Mouse (Mus musculus): ENCODE data around the gene Timm50. TPM values are rescaled to one million over a fixed set of nuclear protein-coding genes. Genes with fewer than 3 reads are reported as not detected.

Gene Timm50
- total and polyA plus RNA-seq, 3 experiments, result 86.3 to 145 (median 126) TPM

DNA sequence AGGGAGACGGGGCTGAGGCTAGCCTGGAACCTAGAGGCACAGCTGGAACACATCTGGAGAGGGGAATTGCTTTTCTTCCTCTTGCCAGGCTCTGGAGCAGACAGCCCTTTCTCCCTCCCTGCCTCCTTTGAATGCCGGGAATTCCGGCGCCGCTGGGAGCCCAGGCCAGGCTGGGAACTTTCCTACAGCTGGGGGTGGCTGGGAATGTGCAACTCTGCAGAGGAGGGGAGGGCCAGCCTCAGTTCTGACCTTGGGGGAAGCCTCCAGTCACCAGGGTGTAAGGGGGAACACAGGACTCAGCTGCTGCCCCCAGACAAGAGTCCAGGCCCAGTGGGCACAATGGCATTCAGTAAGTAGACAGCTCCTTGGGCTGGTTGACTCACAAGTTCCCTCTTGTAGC, 45.1 kb upstream of the Timm50 start:
- H3K4me2 ChIP-seq (ENCODE audit: insufficient read depth, low read depth, poor library complexity, severe bottlenecking), result no peak overlapping the region

DNA sequence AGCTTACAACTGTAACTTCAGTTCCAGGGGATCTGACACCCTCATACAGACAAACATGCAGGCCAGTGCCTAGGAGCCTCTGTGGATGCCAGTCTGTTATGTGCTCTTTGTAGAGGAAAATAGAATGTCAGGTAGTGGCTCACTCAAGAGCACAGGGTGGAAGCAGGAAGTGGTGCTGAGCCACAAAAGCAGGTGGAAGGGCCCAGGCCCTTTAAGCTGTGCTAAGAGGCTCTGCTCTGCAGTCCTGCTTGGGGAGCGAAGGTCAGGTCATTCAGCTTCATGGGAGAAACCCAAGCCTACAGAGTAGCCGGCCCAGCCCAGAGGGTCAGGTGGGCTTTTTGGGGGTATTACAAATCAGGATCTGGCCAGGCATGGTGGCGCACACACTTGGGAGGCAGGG, 43.3 kb upstream of the Timm50 start:
- no peaks in the 10 kb centered on the region for H3K27me3 ChIP-seq (replicated peaks)
- no peak overlapping the region for H3K4me2 ChIP-seq (ENCODE audit: insufficient read depth, low read depth, poor library complexity, severe bottlenecking)
- no peak overlapping the region for H3K9ac ChIP-seq (ENCODE audit: insufficient read depth, low read depth)
- no peaks in the 10 kb centered on the region for H3K9me3 ChIP-seq (replicated peaks; ENCODE audit: low read length)
- no peak overlapping the region for H3K27ac ChIP-seq (ENCODE audit: insufficient read depth, low read depth)
- DNase-seq (ENCODE audit: extremely low read depth), result no peak
- peaks cover 17% of the 10 kb centered on the region for H3K79me2 ChIP-seq (replicated peaks; ENCODE audit: control insufficient read depth, extremely low read depth, insufficient read depth, poor library complexity, severe bottlenecking)
- no peak overlapping the region for H3K4me3 ChIP-seq (replicated peaks in 1 of 3; ENCODE audit: low read depth in 2 of 3, low read length in 2 of 3, poor library complexity in 1 of 3)
- in situ Hi-C loops (cut with MboI; ENCODE audit: low pct_ligation_motif_present, low pct_unique_long_range_greater_than_20kb, low sequenced_read_pairs) (no loop called here), dilution Hi-C loops (cut with MboI; ENCODE audit: extremely low pct_ligation_motif_present, extremely low pct_unique_long_range_greater_than_20kb, low sequenced_read_pairs) (no loop called here)
- TF ChIP-seq NELFE (IDR thresholded peaks at IDR 0.05; ENCODE audit: low read depth, low read length), result no peak
- TF ChIP-seq MAZ (IDR thresholded peaks at IDR 0.05; ENCODE audit: low read depth, low read length), result no peak
- peak; percentile 22; the same call in 1 of the 2 replicates for TF ChIP-seq POLR2A (IDR thresholded peaks at IDR 0.05; ENCODE audit: low read depth, low read length)
- no peak for TF ChIP-seq MAX (IDR thresholded peaks at IDR 0.05; ENCODE audit: low read length)
- peaks cover 36 to 52% of the 10 kb centered on the region in 2 experiments for H3K36me3 ChIP-seq (replicated peaks in 1 of 2; ENCODE audit: control insufficient read depth in 1 of 2, insufficient read depth in 1 of 2, low read length in 1 of 2)
- peaks cover 8 to 28% of the 10 kb centered on the region in 2 experiments for H3K4me1 ChIP-seq (ENCODE audit: control insufficient read depth in 1 of 2, insufficient read depth in 2 of 2)

More for the DNA sequence above, 45.1 kb upstream of the Timm50 start:
- H3K9me3 ChIP-seq (replicated peaks; ENCODE audit: low read length), result no peaks in the 10 kb centered on the region
- no peak for TF ChIP-seq HCFC1 (IDR thresholded peaks at IDR 0.05; ENCODE audit: low read depth, low read length)
- TF ChIP-seq MXI1 (IDR thresholded peaks at IDR 0.05; ENCODE audit: low read depth, low read length), result no peak
- TF ChIP-seq POLR2A (IDR thresholded peaks at IDR 0.05; ENCODE audit: low read depth, low read length), result no peak
- TF ChIP-seq MEF2A (IDR thresholded peaks at IDR 0.05; ENCODE audit: borderline replicate concordance, low read depth, low read length), result no peak
- TF ChIP-seq POLR2AphosphoS2 (IDR thresholded peaks at IDR 0.05; ENCODE audit: low read depth, low read length), result no peak
- TF ChIP-seq KAT2A (IDR thresholded peaks at IDR 0.05; ENCODE audit: insufficient replicate concordance, low read length), result no peak
- no peaks in the 10 kb centered on the region for H3K27me3 ChIP-seq (replicated peaks)
- no peak overlapping the region for H3K9ac ChIP-seq (ENCODE audit: insufficient read depth, low read depth)
- H3K4me3 ChIP-seq (replicated peaks in 1 of 3; ENCODE audit: low read depth in 2 of 3, low read length in 2 of 3, poor library complexity in 1 of 3), result no peak overlapping the region
- H3K27ac ChIP-seq (ENCODE audit: insufficient read depth, low read depth), result no peak overlapping the region
- H3K36me3 ChIP-seq (replicated peaks in 1 of 2; ENCODE audit: control insufficient read depth in 1 of 2, insufficient read depth in 1 of 2, low read length in 1 of 2), result peaks cover 36 to 61% of the 10 kb centered on the region in 2 experiments
- peaks cover 3 to 24% of the 10 kb centered on the region in 2 experiments; a peak in 3 of 4 replicates for H3K4me1 ChIP-seq (ENCODE audit: control insufficient read depth in 1 of 2, insufficient read depth in 2 of 2)
- in situ Hi-C loops (cut with MboI; ENCODE audit: low pct_ligation_motif_present, low pct_unique_long_range_greater_than_20kb, low sequenced_read_pairs) (no loop called here), dilution Hi-C loops (cut with MboI; ENCODE audit: extremely low pct_ligation_motif_present, extremely low pct_unique_long_range_greater_than_20kb, low sequenced_read_pairs) (no loop called here)
- DNase-seq (ENCODE audit: extremely low read depth), result no peak
- H3K79me2 ChIP-seq (replicated peaks; ENCODE audit: control insufficient read depth, extremely low read depth, insufficient read depth, poor library complexity, severe bottlenecking), result peaks cover 3% of the 10 kb centered on the region

DNA sequence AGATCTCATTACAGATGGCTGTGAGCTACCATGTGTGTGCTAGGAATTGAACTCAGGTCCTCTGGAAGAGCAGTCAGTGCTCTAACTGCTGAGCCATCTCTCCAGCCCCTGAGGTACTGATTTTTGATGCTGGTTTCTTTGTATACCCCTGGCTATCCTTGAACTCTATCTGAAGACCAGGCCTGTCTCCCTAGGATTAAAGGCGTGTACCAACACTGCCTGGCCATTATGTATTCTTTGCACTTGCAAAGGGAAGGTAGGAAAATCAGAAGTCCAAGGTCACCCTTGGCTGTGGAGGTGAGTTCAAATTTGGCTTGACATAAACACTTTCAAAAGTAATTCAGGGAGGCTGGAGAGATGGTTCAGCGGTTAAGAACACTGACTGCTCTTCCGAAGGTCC, 42.7 kb upstream of the Timm50 start:
- DNase-seq (ENCODE audit: extremely low read depth), result no peak
- peaks cover 17% of the 10 kb centered on the region for H3K79me2 ChIP-seq (replicated peaks; ENCODE audit: control insufficient read depth, extremely low read depth, insufficient read depth, poor library complexity, severe bottlenecking)
- no peak overlapping the region for H3K9ac ChIP-seq (ENCODE audit: insufficient read depth, low read depth)
- in situ Hi-C loops (cut with MboI; ENCODE audit: low pct_ligation_motif_present, low pct_unique_long_range_greater_than_20kb, low sequenced_read_pairs), result no loop called here
- no peak overlapping the region for H3K27ac ChIP-seq (ENCODE audit: insufficient read depth, low read depth)
- H3K4me1 ChIP-seq (ENCODE audit: control insufficient read depth in 1 of 2, insufficient read depth in 2 of 2), result peaks cover 8 to 33% of the 10 kb centered on the region in 2 experiments
- H3K36me3 ChIP-seq (replicated peaks in 1 of 2; ENCODE audit: control insufficient read depth in 1 of 2, insufficient read depth in 1 of 2, low read length in 1 of 2), result peaks cover 31 to 46% of the 10 kb centered on the region in 2 experiments
- H3K4me3 ChIP-seq (replicated peaks in 1 of 3; ENCODE audit: low read depth in 2 of 3, low read length in 2 of 3, poor library complexity in 1 of 3), result no peak overlapping the region
- dilution Hi-C loops (cut with MboI; ENCODE audit: extremely low pct_ligation_motif_present, extremely low pct_unique_long_range_greater_than_20kb, low sequenced_read_pairs), result no loop called here
- no peaks in the 10 kb centered on the region for H3K27me3 ChIP-seq (replicated peaks)
- no peak overlapping the region for H3K4me2 ChIP-seq (ENCODE audit: insufficient read depth, low read depth, poor library complexity, severe bottlenecking)
- TF ChIP-seq BHLHE40 (IDR thresholded peaks at IDR 0.05; ENCODE audit: low read depth, low read length) (no peak), POLR2AphosphoS2 (IDR thresholded peaks at IDR 0.05; ENCODE audit: low read depth, low read length) (no peak; the same call in 1 of the 2 replicates), SMC3 (IDR thresholded peaks at IDR 0.05; ENCODE audit: low read depth, low read length) (no peak), USF1 (IDR thresholded peaks at IDR 0.05; ENCODE audit: low read depth, low read length) (no peak), E2F4 (IDR thresholded peaks at IDR 0.05; ENCODE audit: insufficient replicate concordance, low read depth, low read length) (no peak), IRF4 (IDR thresholded peaks at IDR 0.05; ENCODE audit: low read depth, low read length) (no peak), ZNF384 (IDR thresholded peaks at IDR 0.05; ENCODE audit: low read depth, low read length) (no peak)
- no peaks in the 10 kb centered on the region for H3K9me3 ChIP-seq (replicated peaks; ENCODE audit: low read length)

Data from CH12.LX (cell line).